Mouse (Mus musculus) embryo, embryonic 11.5 days (tissue): Measurements from ENCODE around the gene Wfdc10.
"Not testable (repeated sequence)": the region's sequence is repeated elsewhere in the genome, so short reads cannot be mapped to it uniquely, and the experiment has no call there.

ENCODE experiments used
- DNase-seq: peaks from one replicate; pipeline ENCODE4 v3.0.0-alpha.2; 2012; ENCODE audit warnings: low read depth, low spot score

Wfdc10 gene

GRCm38 (mm10) chr2:164655858-164656257 is at the start of gene Wfdc10:
TSS of gene Wfdc10 (plus strand) at chr2:164656046.
- peak; percentile 30 for DNase-seq

- DNase-seq = no peak
These were observed 47.1 kb upstream of the Wfdc10 start for GRCm38 (mm10) chr2:164608781-164609180.

- not testable (repeated sequence) for DNase-seq
These were observed 42.4 kb upstream of the Wfdc10 start, which contains the start of the genes Wfdc6b and Wfdc8 for GRCm38 (mm10) chr2:164613471-164613870. TSS of gene Wfdc6b (plus strand) at chr2:164613522. TSS of gene Wfdc8 (minus strand) at chr2:164613626.

GRCm38 (mm10) chr2:164615386-164615785 is 40.5 kb upstream of the Wfdc10 start:
- DNase-seq = no peak

GRCm38 (mm10) chr2:164619050-164619449 is 36.8 kb upstream of the Wfdc10 start:
- no peak for DNase-seq

GRCm38 (mm10) chr2:164621775-164622174 is 34.1 kb upstream of the Wfdc10 start:
- DNase-seq = no peak

GRCm38 (mm10) chr2:164635266-164635665 is 20.6 kb upstream of the Wfdc10 start:
- DNase-seq = no peak

GRCm38 (mm10) chr2:164638696-164639095 is 17.1 kb upstream of the Wfdc10 start, which contains the start of gene Wfdc16:
TSS of gene Wfdc16 (minus strand) at chr2:164638796.
- DNase-seq = no peak

GRCm38 (mm10) chr2:164641129-164641528 is 14.7 kb upstream of the Wfdc10 start:
- no peak for DNase-seq

GRCm38 (mm10) chr2:164641881-164642673 is 13.8 kb upstream of the Wfdc10 start:
- DNase-seq = no peak

GRCm38 (mm10) chr2:164656483-164656882 is 637 bp downstream of the Wfdc10 start, which contains the start of gene Wfdc9:
TSS of gene Wfdc9 (minus strand) at chr2:164656583.
- no peak for DNase-seq

- no peak for DNase-seq
These were observed 9.0 kb downstream of the Wfdc10 start for GRCm38 (mm10) chr2:164664851-164665250.

GRCm38 (mm10) chr2:164670261-164670660 is 14.4 kb downstream of the Wfdc10 start:
- DNase-seq = no peak

- DNase-seq = no peak
These were observed 15.1 kb downstream of the Wfdc10 start for GRCm38 (mm10) chr2:164670938-164671337.

GRCm38 (mm10) chr2:164673987-164674386 is 18.1 kb downstream of the Wfdc10 start, which contains the start of gene Wfdc11:
TSS of gene Wfdc11 (minus strand) at chr2:164674087.
- no peak for DNase-seq

GRCm38 (mm10) chr2:164676103-164676502 is 20.3 kb downstream of the Wfdc10 start:
- DNase-seq = no peak

- no peak for DNase-seq
These were observed 21.3 kb downstream of the Wfdc10 start for GRCm38 (mm10) chr2:164676916-164677685.

- DNase-seq = peak; percentile 70
These were observed 23.2 kb downstream of the Wfdc10 start for GRCm38 (mm10) chr2:164678848-164679625.

- DNase-seq = no peak
These were observed 24.1 kb downstream of the Wfdc10 start for GRCm38 (mm10) chr2:164679906-164680305.

- DNase-seq = no peak
These were observed 29.0 kb downstream of the Wfdc10 start, which contains the start of gene Wfdc13 for GRCm38 (mm10) chr2:164684807-164685206. TSS of gene Wfdc13 (plus strand) at chr2:164685107.

- DNase-seq = no peak
These were observed 42.4 kb downstream of the Wfdc10 start, which contains the start of gene Spint4 for GRCm38 (mm10) chr2:164698201-164698600. TSS of gene Spint4 (plus strand) at chr2:164698501.
